Mouse (Mus musculus): ENCODE data around the gene Bcl2l2.

Bcl2l2 gene

DNA sequence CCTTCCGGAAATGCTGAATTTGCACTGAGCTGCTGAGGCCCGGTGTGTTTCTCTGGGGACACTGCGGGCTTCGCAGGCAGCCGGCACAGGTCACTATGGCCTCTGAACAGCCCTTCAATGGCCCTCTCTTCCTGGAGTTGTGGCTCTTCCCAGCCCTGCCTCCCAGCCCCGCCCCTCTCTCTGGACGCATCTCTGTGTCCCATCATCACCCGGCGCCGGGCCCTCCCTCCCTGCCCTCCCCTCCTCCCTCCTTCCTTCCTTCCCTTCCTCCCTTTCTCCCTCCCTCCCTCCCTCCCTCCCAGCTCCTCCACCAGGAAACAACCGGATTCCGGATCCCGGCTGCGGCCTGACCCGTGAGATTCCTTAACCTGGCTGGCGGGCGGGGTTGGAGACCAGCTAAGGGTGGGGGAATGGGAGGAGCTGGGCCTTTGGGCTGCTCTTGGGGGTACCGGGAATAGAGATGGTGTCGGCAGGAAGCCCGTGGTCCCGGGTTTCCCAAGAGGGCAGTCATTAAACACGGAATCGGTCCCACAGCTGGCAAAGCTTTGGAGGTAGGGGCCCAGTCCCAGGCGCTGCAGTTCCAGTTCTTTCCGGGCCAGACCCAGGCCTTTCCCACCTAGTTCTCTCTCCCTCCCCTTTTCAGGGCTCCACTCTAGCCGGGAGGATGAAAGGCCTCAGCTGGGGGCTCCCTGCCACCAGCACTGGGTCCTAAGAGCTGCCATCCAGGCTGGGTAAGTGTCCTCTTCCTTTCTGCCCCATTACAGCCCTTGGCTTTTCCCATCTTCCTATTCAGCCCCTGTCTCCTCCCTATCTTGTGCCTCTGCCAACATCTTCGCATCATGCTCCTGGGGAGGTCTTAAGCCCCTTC is at the start of gene Bcl2l2, which contains the start of gene Gm20521:
Gene Bcl2l2 (plus strand): TSS at position 224 of the 868 bp plus-strand sequence.
Gene Gm20521 (plus strand): TSS at position 288 of the 868 bp plus-strand sequence.
- DNase-seq: peak; percentile 25 to 34

DNA sequence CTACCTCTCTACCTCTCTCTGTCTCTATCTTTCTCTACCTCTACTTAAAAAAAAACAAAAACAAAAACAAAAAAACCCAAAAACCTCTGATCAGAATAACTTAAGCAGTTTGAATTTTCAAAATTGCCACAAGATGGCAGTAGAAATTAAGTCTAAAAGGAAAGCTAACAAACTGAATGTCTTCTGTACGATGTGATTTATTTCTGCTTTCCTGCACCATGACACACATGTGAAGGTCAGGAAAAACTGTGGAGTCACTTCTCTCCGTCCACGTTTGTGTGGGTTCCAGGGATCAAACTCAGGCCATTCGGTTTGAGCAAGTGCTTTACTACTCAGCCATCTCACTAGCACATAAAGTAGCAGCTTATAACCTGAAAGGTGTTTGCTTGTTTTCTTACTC is 39.7 kb upstream of the Bcl2l2 start:
- peak; percentile 5 to 14 for DNase-seq

DNA sequence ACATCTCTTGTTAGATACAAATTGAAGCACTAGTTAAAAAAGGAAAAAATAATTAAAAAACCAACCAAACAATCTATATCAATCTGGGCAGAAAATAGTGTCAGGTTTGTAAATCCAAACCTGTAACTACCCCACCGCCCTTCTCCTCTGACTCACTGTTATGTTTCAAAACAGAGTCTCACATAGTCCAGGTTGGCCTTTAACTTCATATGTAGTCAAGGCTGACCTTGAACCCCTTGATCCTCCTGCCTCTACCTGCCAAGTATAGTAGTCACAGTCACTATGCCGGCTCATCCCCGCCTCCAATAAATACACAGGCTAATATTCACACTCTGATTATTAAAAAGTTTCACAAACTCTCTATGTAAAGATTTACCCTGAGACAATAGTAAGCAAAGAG is 27.5 kb upstream of the Bcl2l2 start:
- no peak for DNase-seq

DNA sequence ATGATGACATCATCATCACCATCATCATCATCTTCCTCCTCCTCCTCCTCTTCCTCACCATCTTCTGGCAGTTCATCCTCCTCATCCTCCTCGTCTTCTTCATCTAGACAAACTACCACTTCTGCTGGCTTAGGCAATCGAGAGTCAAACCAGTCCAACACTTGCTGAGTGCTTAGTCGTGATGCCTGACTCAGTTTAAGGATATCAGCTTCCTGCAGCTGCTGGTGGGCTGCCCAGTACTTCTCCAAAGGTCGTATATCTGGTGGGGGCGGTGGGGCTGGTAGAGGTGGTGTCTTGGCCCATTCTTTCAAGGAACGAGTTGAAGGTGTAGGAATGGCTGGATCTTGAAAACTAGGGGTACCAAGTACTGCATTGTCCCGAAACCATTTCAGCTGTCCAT is 26.5 kb upstream of the Bcl2l2 start:
- DNase-seq: no peak

DNA sequence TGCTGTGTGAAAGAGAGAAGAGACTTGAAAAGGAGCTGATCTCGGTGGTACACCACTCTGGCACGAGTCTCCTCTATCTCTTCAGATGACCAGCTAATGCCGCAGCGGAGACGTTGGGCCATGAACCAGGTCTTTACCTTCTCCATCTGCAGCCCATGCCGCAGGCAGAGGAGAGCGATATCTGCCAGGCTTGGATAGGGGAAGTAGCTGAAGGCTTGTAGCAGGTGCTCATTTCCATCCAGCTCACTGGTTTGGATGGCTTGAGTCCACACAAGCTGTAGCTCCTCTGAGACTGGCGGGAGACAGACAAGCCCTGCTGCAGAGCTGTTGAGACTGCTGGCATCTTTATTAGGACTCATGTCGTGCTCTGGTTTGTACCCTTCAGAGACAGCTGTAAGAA is 25.3 kb upstream of the Bcl2l2 start:
- DNase-seq: no peak

DNA sequence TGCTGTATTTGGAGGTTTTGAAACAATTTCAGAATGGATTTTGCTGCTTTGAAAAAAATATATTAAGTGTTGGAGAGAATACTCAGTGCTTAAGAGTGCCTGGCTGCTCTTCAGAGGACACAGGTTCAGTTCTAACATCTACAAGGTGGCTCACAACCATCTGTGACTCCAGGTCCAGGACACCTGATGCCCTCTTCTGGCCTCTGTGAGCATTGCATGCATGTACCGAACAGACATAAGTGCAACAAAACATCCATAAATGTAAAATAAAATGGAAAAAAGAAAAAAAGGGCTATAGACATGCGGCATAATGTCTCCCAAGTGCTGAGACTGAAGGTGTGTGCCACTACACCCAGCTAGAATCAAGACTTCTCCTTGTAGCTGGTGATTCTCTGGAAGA is 22.7 kb upstream of the Bcl2l2 start:
- peak; percentile 72 to 73 for DNase-seq

DNA sequence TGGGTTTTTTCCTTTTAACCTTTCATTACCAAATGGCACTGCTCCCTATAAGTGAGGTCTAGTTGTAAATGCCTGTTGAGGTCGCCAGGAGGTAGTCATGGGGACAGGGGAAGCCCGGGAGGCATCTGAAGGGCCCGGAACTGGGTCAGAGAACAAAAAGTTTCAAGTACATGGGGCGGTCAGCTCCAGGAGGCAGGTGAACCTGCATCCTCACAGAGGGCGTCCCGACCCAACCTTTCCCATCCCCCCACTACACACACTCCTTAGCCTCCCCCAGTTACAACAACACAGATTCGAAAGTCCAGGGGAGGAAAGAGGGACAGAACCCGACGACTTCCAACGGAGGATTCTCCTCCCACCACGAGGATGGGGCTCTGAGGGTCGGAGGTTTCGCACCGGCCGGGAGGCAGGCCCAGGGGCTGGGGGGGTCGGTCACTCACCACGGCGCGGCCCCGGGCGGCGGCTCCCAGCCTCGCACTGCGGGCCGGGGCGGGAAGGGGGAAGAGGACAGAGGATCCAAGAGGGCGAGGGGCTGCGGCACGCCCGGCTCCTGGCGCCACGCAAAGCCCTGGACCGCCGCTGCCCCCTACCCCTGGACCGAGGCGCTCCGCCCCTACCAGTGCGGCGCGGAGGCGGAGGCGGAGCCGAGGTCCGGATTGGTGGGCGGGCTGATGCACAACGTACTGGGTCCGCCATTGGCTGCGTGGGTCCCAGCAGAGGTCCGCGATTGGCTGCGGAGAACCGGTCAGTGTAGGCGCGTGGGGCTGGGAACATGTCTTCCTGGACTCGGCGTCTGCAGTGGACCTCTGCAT is 19.5 kb upstream of the Bcl2l2 start:
- DNase-seq: peak; percentile 80 to 81

DNA sequence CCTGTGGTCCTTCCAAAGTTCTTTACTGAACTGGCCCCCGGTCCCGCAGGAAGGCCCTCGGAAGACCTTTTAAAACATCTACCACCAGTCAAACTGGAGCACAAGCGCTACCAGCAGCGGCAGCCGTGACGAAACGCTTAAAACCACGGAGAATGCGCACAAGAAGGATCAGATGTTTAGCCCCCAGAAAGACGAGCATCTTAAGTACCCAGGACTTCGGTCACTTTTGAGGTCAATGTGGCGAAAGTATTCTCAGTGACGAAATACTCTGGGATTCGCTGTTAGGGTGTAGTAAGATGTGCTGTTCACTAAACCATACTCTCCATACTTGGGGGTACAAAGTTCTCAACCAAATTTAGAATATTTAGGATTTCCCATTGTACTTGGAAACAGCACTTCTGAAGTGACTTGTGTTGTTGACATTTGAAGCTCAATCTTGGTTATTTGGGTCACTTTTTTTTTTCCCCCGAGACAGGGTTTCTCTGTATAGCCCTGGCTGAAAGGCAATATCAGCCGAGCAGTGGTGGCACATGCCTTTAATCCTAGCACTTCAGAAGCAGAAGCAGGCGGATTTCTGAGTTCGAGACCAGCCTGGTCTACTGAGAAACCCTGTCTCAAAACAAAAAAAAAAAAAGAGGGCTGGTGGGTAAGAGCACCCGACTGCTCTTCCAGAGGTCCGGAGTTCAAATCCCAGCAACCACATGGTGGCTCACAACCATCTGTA is 18.7 kb upstream of the Bcl2l2 start:
- DNase-seq: peak; percentile 48 to 57

DNA sequence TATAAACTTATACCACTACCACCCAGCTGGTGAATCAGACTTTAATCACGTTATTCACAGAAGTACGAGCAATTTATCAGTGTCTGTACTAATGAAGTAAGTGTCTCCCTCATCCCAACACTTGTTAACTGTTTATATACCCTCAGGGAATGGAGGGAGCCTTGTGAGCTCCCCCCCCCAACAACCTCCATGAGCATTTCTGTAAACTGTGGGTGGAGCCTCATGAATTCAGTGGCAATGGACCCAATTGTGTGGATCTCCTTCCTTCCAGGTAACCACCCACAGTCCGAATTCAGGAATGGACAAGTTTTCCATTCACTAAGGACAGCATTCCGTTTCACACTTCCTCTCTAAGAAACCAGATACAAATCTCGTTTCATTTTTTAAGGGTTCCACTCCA is 17.6 kb upstream of the Bcl2l2 start:
- DNase-seq: no peak

DNA sequence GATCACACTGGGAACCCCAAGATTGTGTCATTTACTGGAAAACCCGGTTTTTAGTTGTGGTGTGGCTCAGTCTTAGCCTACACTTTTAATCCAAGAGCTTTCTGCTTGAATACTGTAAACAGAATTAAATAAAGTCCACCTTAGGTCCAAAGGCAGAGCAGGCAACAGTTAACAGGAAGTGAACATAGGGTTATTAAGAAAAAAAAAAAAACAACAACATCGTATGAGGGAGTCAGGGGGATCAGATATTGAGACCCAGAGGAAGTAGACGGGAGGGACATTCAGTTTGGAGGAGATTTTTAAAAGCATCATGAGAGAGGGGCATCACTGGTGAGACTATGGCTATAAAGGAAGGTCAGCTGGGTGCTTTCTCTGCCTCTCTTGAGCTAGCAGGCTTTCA is 16.9 kb upstream of the Bcl2l2 start:
- DNase-seq: no peak

DNA sequence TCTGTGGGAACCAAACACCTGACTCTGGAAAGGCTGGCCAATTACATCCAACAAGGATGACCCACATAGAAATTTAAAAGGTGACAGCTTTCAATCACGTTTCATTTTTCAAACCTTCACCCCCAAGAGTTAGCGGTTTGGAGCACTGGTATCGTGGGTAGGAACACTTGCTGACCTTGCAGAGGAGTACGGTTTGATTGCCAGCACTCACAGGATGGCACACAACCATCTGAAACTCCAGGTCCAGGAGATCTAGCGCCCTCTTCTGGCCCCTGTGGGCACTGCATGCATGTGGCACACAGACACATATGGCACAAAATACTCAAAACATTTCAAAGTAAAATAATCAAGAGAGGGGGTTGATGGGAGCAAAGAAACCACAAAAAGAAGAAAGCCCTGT is 16.2 kb upstream of the Bcl2l2 start:
- DNase-seq: peak; percentile 79 to 81

DNA sequence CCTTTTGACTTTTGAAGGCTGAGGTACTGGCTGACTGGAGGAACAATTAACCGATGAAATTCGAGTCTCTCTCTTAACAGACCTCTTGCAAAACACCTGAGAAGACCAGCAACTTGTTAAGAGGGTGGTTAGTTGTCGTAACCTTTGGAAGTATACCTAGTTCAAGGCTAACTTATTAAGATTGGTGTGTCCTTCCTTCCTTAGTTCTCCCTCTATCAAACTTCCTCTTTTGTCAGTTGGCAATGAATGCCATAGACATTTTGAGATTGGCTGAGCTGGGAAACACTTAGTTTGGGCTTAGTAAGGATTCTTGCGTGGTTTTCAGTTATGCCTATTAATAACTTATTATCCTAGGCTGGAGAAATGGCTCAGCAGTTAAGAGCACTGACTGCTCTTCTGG is 15.2 kb upstream of the Bcl2l2 start:
- no peak for DNase-seq

DNA sequence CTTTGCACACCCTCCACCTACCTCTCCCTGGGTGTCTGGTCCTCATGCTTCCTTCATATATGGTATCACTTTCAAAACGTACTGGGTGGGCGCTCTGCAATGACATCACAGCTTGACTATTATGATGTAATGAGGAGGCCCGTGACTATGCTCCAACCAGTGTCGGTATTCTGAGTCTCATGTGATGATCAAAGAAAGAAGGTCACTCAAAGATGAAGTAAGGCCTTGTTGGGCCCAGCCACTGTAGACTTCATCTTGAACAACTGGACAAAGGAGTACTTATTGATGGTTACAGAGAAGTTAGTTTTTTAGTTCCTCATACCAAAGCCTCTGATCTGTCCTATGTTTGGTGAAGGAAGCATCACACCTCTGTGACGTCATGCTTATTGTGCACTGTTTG is 12.3 kb upstream of the Bcl2l2 start, which contains the start of gene Homez:
Gene Homez (minus strand): TSS at position 101 of the 400 bp plus-strand sequence.
- no peak for DNase-seq

DNA sequence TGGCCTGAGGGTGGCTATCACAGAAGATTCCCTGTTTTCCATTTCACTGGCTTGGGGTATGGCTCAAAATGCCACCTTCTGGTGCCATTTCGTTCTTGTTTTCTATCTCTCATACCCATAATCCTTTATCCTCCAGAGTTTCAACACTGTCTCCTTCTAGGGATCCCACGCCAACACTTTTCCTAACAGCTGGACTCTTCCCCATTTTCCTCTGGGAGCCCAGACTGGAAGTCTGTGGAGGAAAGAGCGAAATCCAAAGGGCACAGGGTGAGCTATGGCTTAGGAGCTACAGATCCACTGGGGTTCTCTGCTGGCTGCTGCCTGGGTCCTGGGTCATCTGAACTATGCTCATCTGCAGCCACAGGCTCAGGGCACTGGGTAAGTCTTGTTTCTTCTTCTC is 9.0 kb upstream of the Bcl2l2 start:
- no peak for DNase-seq

DNA sequence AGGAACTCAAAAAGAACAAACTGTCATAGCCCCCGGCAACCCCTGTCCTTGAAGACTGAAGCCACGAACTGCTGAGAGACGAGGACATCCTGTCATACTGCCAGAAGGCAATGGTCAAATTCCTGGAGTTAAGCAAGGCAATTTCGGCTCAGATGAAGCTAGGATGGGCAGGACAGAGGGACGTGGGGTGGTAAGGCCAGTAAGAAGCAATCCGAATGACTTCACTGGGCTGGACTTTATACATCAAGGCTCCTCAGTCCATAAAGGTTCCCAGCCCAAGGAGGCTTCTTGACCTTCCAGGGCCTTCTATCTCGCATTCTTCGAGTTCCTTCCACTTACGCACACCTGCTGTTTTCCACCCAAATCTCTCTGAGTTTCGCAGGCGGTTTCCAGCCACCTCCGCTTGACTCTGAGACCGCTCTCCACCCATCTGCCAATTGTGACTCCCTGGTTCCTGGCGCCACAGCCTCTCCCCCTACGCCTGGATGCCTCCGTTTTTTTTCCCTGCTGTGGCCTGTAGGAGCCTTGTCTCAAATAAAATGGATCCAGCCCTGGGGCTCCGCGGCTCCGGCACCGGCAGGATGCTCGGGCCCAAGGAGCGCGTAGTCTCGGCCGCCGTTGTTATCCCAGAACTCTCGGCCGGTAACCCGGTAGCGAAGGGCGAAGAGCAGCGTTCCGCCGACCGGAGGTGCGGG is 7.2 kb upstream of the Bcl2l2 start:
- no peak for DNase-seq

DNA sequence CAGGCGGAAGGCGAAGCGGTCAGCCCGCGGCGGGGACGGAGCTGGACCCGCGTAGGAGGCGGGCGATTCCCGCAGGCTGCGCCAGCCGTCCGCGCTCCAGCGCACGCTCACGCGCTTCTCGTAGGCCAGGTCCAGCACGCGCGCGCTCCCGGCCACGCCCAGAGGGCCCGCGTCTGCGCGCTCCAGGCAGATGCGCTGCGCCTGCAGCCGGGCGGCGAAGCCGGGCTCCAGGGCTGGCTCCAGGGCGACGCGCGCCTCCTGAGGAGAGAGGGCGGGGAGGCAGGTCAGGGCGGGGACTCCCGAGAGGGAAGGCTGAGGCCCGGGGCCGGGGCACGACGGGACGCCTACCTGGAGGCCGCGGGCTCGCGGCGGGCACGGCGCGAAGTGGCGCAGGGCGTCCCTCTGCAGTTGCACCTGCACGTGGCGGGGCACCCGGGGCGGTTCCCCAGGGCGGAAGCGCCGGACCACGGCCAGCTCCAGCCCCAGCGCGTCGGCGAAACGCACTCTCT is 6.6 kb upstream of the Bcl2l2 start:
- peak; percentile 66 to 73 for DNase-seq

DNA sequence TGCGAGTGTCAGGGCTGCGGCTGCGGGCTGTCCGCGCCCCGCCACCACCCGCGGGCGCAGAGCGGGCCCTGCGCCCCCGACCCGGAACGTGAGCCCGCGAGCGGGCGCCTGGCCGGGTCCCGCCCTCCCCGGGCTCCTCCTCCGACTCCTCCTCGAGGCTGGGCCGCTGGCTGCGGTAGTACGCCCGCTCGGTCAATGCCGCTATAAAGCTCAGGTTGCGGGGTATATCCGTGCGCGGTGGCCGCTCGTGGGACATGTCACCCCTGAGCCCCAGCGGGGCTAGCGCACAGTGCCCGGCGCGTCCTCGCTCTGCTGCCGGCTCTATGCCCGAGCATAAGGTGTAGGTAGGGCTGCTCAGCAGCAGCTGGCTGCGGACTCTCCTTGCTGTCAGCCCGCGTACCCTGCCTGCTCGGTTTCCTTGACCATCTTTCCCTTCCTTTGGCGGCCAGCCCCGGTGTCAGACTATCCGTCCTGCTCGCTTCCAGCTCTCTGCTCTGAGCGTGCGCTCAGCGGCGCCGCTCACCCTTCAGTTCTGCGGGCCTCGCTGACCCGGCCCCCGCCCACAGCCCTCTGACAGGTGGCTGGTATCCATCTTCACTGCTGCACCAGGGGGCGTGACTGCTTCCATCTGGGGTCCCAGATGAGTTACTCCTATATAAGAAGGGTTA is 6.0 kb upstream of the Bcl2l2 start, which contains the start of gene Ppp1r3e:
Gene Ppp1r3e (minus strand): TSS at position 503 of the 668 bp plus-strand sequence.
- DNase-seq: peak; percentile 54 to 58

DNA sequence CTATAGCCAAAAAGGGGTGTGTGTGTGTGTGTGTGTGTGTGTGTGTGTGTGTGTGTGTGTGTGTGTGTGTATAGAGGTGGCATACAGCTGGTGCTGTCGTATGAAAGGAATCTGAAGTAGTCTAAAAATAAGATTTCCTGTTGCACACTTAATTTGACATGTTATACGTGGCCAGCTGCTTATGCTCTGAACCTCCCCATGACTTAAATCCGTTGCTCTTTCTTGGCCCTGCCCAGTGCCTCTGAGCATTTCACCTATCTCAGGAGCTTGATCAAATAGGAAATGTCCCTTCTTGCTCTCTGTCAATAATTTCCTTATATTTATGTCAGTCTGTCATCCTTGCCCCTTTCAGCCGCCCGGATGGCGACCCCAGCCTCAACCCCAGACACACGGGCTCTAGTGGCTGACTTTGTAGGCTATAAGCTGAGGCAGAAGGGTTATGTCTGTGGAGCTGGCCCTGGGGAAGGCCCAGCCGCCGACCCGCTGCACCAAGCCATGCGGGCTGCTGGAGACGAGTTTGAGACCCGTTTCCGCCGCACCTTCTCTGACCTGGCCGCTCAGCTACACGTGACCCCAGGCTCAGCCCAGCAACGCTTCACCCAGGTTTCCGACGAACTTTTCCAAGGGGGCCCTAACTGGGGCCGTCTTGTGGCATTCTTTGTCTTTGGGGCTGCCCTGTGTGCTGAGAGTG is 990 bp downstream of the Bcl2l2 start:
- no peak for DNase-seq

DNA sequence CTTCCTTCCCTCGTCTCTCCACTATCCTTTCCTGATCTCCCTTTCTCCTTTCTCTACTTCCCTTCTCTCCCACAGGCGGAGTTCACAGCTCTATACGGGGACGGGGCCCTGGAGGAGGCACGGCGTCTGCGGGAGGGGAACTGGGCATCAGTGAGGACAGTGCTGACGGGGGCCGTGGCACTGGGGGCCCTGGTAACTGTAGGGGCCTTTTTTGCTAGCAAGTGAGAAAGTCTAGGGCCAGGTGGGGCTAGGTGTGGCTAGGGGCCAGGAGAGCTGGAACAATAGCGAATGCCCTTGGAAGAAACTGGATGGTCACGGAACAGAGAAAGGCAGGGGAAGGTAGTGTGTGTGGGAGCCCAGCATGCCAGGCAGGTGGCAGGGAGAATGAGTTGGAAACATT is 2.1 kb downstream of the Bcl2l2 start:
- DNase-seq: no peak

DNA sequence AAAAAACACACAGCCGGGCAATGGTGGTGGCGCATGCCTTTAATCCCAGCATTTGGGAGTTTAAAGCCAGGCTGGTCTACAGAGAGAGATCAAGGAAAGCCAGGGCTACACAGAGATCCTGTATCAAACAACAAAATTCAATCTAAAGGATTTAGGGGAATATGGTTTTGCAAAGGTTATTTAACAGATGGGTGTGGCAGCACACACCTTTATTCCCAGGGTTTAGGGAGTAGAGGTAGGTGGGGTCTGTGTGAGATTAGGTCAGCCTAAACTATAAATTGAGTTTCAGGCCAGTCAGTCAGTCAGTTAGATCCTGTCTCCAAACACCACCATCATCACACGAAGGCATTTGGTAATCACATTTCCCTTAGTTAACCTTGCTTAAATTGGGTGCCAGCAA is 9.0 kb downstream of the Bcl2l2 start, which contains the start of gene Pabpn1:
Gene Pabpn1 (plus strand): TSS at position 301 of the 400 bp plus-strand sequence.
- DNase-seq: no peak

DNA sequence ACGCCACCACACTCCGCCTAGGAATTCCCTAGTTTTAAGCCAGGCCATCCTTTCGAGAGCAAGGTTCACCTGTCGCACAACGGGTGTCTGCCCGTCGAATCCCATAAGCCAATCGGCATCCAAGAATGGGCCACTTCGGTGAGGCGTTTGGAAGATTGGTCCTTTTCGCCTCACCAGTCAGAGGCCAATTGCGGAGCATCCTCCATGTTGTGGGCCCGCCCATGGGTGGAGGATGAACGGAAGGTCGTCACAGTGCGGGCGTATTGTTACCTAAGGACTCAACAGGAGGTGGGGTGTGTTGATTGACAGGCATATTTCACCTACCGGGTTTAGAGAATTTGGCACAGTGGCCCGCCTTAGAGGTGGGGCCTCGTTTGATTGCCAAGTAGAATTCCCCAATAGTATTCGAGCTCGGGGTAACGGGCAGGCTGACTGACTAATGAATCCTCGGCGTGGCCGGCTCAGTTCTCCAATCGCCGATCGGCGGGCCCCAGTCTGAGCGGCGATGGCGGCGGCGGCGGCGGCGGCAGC is 10.5 kb downstream of the Bcl2l2 start:
- DNase-seq: peak; percentile 94 to 96

All from B cell, adult 2 months (primary cell).